Mouse (Mus musculus) layer of hippocampus, postnatal 10 days (tissue): ENCODE results near the gene Zdhhc5. TPM values are rescaled to one million over a fixed set of nuclear protein-coding genes. Genes with fewer than 3 reads are reported as not detected.
"Not testable (repeated sequence)": the region's sequence is repeated elsewhere in the genome, so short reads cannot be mapped to it uniquely, and the experiment has no call there.

Experiments used
- DNase-seq, 2 experiments: peaks; one replicate each; pipeline ENCODE4 v3.0.0; 2021; ENCODE audit warnings: low spot score in 2 of 2
- total RNA-seq, 2 experiments: library from RNA; stranded (reverse); gene quantifications; 2 replicates each; pipeline ENCODE4 v1.2.3; 2021

Zdhhc5 gene
- total RNA-seq, 2 experiments from 2014 or later: 34.3 to 34.4 TPM

DNA sequence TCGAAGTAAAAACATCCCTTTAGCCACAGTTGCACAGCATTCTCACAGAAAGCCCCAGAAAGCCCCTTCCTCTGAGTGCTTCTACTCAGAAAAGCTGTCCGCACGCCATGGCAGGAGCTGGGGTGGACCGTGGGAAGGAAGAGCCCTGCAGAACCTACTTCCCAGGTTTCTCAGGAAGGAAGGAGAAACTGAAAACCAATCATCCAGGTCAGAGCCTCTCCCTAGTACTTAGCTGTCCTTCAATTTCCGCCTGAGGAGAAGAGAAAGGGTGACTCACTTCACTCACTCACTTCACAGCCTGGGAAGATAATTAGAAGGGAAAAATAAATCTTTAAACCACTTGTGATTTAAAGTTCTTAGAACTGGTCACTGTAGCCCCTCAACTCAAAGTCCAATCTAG, 10.7 kb downstream of the Zdhhc5 start:
- no peak for DNase-seq

GRCm38 (mm10) chr2:84703497-84703896, 11.5 kb downstream of the Zdhhc5 start:
- no peak for DNase-seq

GRCm38 (mm10) chr2:84695007-84695695, 19.8 kb downstream of the Zdhhc5 start:
- DNase-seq: no peak

- DNase-seq: peak in 1 of 2 experiments; percentile 23
Measured at GRCm38 (mm10) chr2:84690050-84690449, 24.9 kb downstream of the Zdhhc5 start.

DNA sequence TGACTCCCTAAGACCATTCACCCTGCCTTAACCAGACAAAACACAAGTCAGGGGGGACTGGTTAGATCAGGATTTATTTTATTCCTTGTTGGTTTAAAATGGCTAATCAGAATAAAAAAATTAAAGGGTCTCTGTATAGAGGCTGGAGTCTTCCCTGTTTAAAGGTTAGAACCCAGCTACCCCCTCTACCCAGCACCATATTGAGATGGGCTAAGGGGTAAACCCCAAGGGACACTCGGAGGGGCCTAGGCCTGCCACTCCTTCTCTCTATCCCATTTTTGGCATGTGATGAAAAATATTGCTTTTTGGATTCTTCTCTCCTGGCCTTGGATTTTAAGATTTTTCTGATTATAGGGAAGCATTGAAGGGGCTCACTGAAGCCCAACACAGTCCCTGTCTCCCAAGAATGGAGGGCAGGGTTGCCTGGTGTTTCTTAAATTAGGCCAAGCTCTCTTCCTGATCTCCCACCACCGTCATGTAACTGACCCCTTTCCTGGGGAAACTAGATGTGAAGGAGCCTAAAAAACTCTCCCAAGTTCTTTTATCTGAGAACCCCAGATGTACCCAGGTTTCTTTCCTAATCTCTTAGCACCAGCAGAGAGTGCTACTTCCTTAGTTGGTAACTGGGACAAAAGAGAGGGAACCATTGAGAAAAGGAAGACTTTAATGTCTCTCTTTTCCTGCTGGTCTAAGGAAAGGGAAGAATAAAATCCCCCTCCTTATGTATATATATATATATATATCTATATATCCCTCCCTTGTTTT, 26.7 kb downstream of the Zdhhc5 start:
- DNase-seq: no peak

DNA sequence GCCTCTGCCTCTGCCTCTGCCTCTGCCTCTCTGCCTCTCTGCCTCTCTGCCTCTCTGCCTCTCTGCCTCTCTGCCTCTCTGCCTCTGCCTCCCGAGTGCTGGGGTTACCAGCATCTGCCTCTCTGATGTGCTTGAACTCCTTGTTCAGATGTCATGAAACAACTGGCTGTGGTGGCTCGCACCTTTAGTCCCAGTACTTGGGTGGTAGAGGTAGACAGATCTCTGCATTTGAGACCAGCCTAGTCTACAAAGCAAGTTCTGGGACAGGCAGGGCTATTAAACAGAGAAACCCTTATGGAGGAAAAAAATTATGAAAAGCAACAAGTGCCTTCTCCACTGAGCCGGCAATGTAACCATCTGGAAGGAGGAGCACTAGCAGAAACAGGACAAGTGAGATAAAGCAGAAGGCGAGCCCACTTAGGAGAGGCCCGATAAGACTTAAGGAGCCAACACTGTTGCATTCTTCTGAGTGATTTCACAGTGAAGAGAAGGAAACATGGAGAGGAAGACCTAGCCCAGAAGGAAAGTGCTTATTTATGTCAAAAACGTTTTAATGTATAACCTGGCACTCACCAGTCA, 32.3 kb downstream of the Zdhhc5 start:
- no peak for DNase-seq

GRCm38 (mm10) chr2:84679016-84679415, 36.0 kb downstream of the Zdhhc5 start, which contains the start of gene Tmx2:
Tmx2 (minus strand) TSS chr2:84679140.
- no peak for DNase-seq

DNA sequence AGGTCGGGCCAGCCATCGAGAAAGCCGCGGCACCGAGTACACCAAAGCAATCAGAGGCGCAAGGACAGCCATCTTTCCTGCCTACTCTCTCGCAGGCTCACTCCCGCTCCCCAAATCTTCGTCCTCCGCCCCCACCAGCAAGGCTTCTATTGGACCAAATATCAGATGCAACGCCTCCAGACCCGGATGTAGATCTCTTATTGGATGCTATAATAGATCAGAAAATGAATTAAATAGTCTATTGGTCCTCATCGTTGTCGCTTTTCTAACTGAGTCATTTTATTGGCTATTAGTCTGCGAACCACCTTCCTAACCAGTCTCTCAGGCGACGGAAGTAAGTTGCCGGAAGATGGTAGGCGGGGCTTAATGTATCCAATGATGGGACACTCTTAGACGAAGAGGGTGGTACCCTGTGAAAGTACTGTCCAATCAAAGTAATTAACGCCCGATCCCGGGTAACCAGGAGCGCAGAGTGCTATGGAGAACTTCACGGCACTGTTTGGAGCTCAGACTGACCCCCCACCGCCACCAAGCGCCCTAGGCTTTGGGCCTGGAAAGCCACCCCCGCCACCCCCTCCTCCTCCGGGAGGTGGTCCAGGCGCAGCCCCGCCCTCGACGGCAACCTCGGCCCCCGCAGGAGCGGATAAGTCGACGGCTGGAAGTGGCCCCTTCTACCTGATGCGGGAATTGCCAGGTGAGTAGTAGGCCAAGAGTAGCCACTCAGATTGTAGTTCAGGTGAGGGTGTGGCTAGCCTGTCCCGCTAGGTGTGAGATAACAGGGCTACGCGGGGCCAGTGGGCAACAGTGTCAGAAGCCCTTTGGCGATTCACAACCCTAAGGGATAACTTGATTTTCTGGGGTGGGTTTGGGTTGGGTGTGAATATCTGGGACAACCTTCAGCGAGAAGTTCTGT, 36.8 kb downstream of the Zdhhc5 start, which contains the start of the genes Gm28635 and Med19:
TSS of gene Gm28635 (minus strand) at position 74 of the 913 bp plus-strand sequence.
TSS of gene Med19 (plus strand) at position 435 of the 913 bp plus-strand sequence.
- peak; percentile 84 to 87 for DNase-seq

DNA sequence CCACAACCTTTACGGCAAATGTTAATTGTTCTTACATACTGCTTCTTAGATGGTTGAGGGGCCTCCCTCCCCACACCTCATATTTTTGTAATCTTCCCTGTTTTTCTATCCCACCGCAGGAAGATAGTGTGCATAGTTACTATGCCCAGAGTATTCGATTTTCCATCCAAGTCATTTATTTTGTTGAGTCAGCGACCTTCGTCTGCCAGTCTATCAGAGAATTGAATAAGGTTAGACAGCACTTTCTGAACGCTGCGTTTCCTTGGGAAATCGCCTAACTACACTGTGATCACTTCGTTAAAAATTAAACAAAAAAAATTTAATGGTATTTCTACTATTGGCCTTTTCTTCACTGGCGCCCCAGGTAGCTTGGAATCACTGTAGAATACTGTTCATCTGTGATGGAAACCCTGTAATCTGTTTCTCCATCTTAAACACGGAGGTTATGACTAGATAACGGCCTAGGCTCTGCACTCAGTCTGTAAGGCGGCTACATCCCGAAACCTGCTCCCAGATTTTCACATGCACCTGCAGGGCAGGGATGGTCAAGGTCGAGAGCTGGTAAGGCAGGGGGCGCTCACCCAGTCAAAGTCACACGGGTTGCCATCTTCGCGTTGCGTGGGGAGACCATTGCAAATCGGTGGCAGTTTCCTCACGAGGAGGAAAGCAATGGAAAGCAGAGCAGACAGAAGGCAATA, 37.6 kb downstream of the Zdhhc5 start:
- DNase-seq: no peak

- DNase-seq: not testable (repeated sequence)
Measured at GRCm38 (mm10) chr2:84671535-84671934, 43.4 kb downstream of the Zdhhc5 start.

- DNase-seq: peak; percentile 82 to 88
Measured at GRCm38 (mm10) chr2:84670569-84670933, 44.4 kb downstream of the Zdhhc5 start, which contains the start of gene Selenoh. Selenoh (minus strand) TSS chr2:84670770.

DNA sequence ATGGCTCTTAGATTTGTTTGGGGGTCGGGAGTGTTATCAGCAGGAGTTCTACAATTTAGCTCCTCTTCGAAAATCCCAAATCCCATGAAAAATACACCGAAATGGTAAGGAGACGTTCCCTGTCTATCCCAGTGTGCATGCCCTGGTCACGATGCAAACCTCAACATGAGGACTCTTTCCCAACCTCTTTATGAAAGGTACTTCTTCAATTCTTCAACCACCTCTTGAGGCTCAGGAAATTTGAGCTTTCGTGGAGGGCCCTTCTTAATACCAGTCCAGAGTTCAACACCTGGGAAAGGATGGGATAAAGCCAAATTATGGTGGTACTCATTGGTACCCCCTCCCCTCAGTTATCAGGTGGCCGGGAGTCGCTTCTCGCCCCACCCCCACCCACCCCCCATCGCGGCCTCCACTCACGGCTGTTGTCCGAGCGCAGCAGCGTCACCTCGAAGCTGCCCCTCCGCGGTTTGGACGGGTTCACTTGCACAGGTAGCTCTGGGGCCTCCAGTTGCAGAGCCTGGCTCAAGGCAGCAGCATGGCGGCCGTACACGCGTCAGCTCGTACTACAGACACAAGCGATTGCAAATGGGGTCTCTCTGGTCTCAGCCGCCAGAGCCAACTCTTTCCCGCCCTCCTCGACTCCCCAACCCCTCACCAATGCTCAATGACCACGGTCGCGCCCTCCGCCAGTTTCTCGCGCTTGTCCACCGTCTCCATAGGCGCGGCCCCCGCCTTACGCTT, 45.0 kb downstream of the Zdhhc5 start:
- DNase-seq: no peak

GRCm38 (mm10) chr2:84666081-84666480, 48.9 kb downstream of the Zdhhc5 start:
- no peak for DNase-seq

DNA sequence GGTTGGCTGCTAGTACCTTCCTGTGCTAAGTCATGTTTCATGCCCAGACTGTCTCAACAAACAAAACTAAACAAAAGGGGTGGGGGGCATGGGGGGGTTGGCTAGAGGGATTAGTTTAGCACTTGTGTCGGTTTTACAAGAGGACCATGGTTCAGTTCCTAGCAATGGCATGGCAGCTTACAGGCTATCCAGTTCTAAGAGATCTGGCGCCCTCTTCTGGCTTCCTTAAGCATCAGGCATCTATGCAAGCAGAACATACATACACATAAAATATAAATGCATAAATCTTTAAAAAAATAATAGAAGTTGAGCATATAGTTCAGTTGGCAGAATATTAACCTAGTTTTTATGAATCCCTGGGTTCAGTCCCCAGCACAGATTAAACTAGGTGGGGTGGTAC, 52.1 kb downstream of the Zdhhc5 start:
- DNase-seq: no peak

- DNase-seq: peak in 1 of 2 experiments; percentile 36
Measured at GRCm38 (mm10) chr2:84660253-84660652, 54.7 kb downstream of the Zdhhc5 start.

- DNase-seq: no peak
Measured at GRCm38 (mm10) chr2:84658806-84659205, 56.2 kb downstream of the Zdhhc5 start, which contains the start of gene Btbd18. Btbd18 (plus strand) TSS chr2:84659079.

DNA sequence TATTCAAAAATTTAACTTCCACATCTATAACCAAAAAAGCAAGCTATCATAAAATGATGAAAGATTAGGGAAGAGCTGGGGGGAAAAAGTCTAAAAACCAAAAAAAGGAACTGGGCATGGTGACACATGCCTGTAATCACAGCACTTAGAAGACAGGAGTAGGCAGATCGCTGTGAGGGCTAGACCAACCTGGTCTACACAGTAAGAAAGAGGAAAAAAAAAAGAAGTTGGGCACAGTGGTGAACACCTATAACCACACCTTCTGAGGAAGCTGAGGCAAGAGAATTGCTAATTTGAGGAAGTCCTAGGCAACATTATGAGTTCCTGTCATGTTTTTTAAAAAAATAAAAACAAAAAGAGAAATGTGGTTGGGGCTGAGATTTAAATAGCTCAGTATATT, 59.1 kb downstream of the Zdhhc5 start:
- DNase-seq: no peak

DNA sequence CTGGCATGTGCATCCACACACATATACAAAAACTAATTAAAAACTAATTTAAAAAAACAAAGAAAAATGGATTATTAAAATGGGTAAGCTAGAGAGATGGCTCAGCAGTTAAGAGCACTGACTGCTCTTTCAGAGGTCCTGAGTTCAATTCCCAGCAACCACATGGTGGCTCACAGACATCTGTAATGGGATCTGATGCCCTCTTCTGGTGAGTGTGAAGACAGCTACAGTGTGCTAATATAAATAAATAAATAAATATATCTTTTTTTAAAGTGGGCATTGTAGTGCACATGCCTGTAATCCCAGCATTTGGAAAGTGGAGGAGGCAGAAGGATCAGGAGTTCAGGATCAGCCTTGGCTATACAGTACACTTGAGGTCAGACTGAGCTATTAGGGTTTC, 61.6 kb downstream of the Zdhhc5 start:
- no peak for DNase-seq

DNA sequence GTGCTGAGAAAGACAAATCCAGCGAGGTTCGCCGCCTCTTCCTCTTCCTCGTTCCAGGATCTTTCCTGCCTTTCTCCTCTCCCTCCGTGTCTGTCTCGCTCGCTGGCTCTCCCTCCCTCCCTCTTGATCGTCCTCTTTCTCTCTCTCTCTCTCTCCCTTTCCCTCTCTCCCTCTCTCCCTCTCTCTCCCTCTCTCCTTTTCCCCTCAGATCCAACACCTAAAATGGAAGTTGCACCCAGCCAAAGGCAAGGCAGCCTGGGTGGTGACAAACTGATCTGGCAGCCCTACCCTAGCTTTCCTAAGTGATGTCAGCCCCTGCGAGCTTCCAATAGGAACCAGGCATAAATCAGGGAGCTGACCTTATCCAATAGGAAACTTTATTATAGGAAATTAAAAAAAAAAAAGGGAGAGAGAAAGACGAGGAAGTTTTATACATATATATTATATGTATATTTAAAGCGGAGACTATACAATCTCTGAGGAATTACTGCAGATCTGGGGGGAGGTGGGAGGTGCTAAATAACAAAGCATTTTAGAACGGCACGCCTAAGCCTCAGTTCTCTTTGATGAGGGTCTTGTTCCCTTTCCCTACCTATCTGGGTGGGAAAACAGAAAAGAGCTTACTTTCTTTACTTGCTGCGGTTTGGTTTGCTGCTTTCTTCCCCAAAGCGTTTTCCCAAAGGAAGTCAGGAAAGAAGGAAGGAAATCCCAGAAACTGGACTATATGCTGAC, 64.3 kb downstream of the Zdhhc5 start, which contains the start of gene Ctnnd1:
TSS of gene Ctnnd1 (minus strand) at position 302 of the 732 bp plus-strand sequence.
- peak; percentile 75 to 83 for DNase-seq
